Mouse (Mus musculus) forebrain, embryonic 16.5 days (tissue): Measurements from ENCODE around the gene Mrpl37. TPM values are rescaled to one million over a fixed set of nuclear protein-coding genes. Genes with fewer than 3 reads are reported as not detected.

Source experiments
- ATAC-seq: fragments of 200-750 bp; cut with Nextera tagmentation; 2 replicates; pipeline ENCODE4 v1.8.0; 2017; ENCODE audit warnings: mild to moderate bottlenecking, moderate library complexity
- H3K27ac ChIP-seq: fragments of 300-500 bp; sonication (generic); 2 replicates; pipeline ENCODE4 v1.5.1; 2014; ENCODE audit warnings: low read length, control low read depth
- H3K27me3 ChIP-seq: fragments of 300-500 bp; sonication (generic); replicated peaks from 2 replicates; pipeline ENCODE4 v1.6.1; 2014; ENCODE audit warnings: low read length; ENCODE audit not compliant: control insufficient read depth, insufficient read depth
- H3K36me3 ChIP-seq: fragments of 300-500 bp; sonication (generic); 2 replicates; pipeline ENCODE4 v1.6.1; 2014; ENCODE audit not compliant: control insufficient read depth, insufficient read depth
- H3K4me1 ChIP-seq: fragments of 300-500 bp; sonication (generic); replicated peaks from 2 replicates; pipeline ENCODE4 v1.6.1; 2014; ENCODE audit warnings: low read length; ENCODE audit not compliant: control insufficient read depth, insufficient read depth
- H3K4me2 ChIP-seq: fragments of 300-500 bp; sonication (generic); 2 replicates; pipeline ENCODE4 v1.6.1; 2014; ENCODE audit warnings: mild to moderate bottlenecking, low read length, control low read depth
- H3K4me3 ChIP-seq: fragments of 300-500 bp; sonication (generic); replicated peaks from 2 replicates; pipeline ENCODE4 v1.5.1; 2014; ENCODE audit warnings: mild to moderate bottlenecking, low read length, control low read depth
- H3K9ac ChIP-seq: fragments of 300-500 bp; sonication (generic); replicated peaks from 2 replicates; pipeline ENCODE4 v1.6.1; 2014; ENCODE audit warnings: low read depth, low read length, control low read depth
- H3K9me3 ChIP-seq: fragments of 300-500 bp; sonication (generic); 2 replicates; pipeline ENCODE4 v1.6.1; 2016; ENCODE audit warnings: low read length; ENCODE audit not compliant: control insufficient read depth
- WGBS: fragments of 180-500 bp; shearing (Covaris S2); extraction: QIAGEN DNeasy Blood & Tissue Kit; methylation state at CpG from one replicate; pipeline ENCODE4 v1.1.7; 2014; 5-methylcytosine and 5-hydroxymethylcytosine counted together
- polyA plus RNA-seq: library from polyadenylated mRNA; unstranded; fragments of >200 nt; fragmentation: Nextera tagmentation; extraction: Ambion mirVana; gene quantifications from 2 replicates; pipeline ENCODE4 v1.2.1, GENCODE M21; 2015

Mrpl37 gene
- polyA plus RNA-seq, 1 experiment from 2014 or later = 90.5 TPM

GRCm38 (mm10) chr4:107015971-107016511 is 50.6 kb downstream of the Mrpl37 start:
- no peak overlapping the region for H3K4me3 ChIP-seq
- ATAC-seq = peak; percentile 19; the same call in 1 of the 2 replicates
- H3K36me3 ChIP-seq = no peaks in the 10 kb centered on the region
- peaks cover 35% of the 10 kb centered on the region for H3K4me1 ChIP-seq
- no peaks in the 10 kb centered on the region for H3K27me3 ChIP-seq
- H3K9me3 ChIP-seq = no peaks in the 10 kb centered on the region
- 45% methylated on average over 13 of the region's 13 CpGs for WGBS
- H3K9ac ChIP-seq = no peak overlapping the region
- no peak overlapping the region for H3K27ac ChIP-seq
- H3K4me2 ChIP-seq = no peak overlapping the region

DNA sequence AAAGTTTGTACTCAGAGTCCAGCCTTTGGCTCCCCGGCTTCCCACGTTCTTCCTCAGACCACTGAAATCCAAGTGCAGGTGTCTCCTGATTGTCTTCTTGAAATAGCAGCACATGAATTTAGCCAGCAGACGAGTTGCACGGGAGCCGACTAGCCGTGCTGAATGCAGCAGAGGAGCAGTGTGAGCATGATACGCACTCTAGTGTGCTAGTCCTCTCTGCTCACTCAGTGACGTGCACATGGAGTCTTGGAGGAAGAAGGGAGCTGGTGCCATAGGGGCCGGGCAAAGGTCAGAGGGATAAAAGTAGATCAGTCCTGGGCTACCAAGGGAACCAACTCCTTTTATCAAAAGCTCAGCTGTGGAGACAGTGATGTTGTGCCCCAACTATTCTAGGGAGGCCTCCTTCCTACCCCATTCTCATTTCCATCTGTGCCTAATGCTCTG is 52.8 kb downstream of the Mrpl37 start:
- Histone ChIP-seq H3K27ac (no peak overlapping the region), H3K4me1 (peaks cover 23% of the 10 kb centered on the region), H3K9me3 (no peaks in the 10 kb centered on the region), H3K27me3 (no peaks in the 10 kb centered on the region), H3K9ac (no peak overlapping the region), H3K36me3 (no peaks in the 10 kb centered on the region), H3K4me2 (no peak overlapping the region), H3K4me3 (no peak overlapping the region)
- ATAC-seq = no peak
- WGBS = 88% methylated on average over 9 of the region's 9 CpGs

- Histone ChIP-seq H3K9ac (no peak overlapping the region), H3K27me3 (no peaks in the 10 kb centered on the region), H3K4me3 (no peak overlapping the region), H3K36me3 (no peaks in the 10 kb centered on the region), H3K4me2 (no peak overlapping the region), H3K27ac (no peak overlapping the region), H3K9me3 (no peaks in the 10 kb centered on the region), H3K4me1 (peaks cover 18% of the 10 kb centered on the region)
- ATAC-seq = no peak
- 86% methylated on average over 6 of the region's 6 CpGs for WGBS
Observed at GRCm38 (mm10) chr4:107013119-107013816, 53.4 kb downstream of the Mrpl37 start.

- Histone ChIP-seq H3K4me1 (peaks cover 16% of the 10 kb centered on the region), H3K9me3 (no peaks in the 10 kb centered on the region), H3K36me3 (no peaks in the 10 kb centered on the region), H3K27me3 (no peaks in the 10 kb centered on the region), H3K4me3 (no peak overlapping the region), H3K4me2 (no peak overlapping the region), H3K27ac (no peak overlapping the region), H3K9ac (no peak overlapping the region)
- no peak for ATAC-seq
- 94% methylated on average over 3 of the region's 3 CpGs for WGBS
Observed at GRCm38 (mm10) chr4:107012574-107012973, 54.1 kb downstream of the Mrpl37 start.

- H3K4me1 ChIP-seq = peaks cover 14% of the 10 kb centered on the region
- H3K9me3 ChIP-seq = no peaks in the 10 kb centered on the region
- ATAC-seq = no peak
- no peak overlapping the region for H3K9ac ChIP-seq
- no peaks in the 10 kb centered on the region for H3K27me3 ChIP-seq
- H3K4me2 ChIP-seq = no peak overlapping the region
- no peaks in the 10 kb centered on the region for H3K36me3 ChIP-seq
- no peak overlapping the region for H3K27ac ChIP-seq
- H3K4me3 ChIP-seq = no peak overlapping the region
- WGBS = 72% methylated on average over 13 of the region's 13 CpGs
Observed at GRCm38 (mm10) chr4:107012005-107012478, 54.6 kb downstream of the Mrpl37 start.

DNA sequence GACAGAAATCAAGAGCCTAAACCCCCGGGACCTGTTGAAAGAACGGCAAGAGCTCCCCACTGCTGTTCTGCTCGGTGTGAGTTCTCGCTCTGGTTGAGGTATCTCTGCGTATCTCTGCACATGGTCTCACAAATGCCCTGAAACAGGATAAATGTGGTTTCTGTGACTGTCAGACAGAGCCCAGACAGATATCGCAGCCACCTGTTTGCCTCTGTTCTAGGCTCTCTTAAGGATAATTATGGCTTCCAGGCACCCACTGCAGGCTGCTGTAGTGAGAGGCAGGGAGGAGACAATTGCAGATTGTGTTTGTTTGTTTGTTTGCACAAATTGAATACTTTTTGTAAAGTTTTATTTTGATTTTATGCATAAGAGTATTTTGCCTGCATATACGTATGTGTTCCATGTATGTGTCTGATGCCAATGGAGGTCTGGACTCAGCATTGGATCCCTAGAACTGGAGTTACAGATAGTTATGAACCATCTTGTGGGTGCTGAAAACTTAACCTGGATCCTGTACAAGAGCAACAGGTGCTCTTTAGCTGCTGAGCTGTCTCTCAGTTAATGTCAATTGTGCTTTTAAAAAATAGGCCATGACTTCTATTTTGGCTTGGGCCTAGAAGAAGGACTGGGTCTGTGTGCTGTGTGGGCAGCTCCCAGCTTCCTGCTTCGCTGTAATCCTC is 55.2 kb downstream of the Mrpl37 start:
- H3K27ac ChIP-seq = no peak overlapping the region
- H3K4me1 ChIP-seq = peaks cover 10% of the 10 kb centered on the region
- no peak overlapping the region for H3K4me3 ChIP-seq
- ATAC-seq = no peak
- no peaks in the 10 kb centered on the region for H3K9me3 ChIP-seq
- WGBS = 86% methylated on average over 8 of the region's 8 CpGs
- no peak overlapping the region for H3K9ac ChIP-seq
- H3K27me3 ChIP-seq = no peaks in the 10 kb centered on the region
- no peaks in the 10 kb centered on the region for H3K36me3 ChIP-seq
- H3K4me2 ChIP-seq = no peak overlapping the region

DNA sequence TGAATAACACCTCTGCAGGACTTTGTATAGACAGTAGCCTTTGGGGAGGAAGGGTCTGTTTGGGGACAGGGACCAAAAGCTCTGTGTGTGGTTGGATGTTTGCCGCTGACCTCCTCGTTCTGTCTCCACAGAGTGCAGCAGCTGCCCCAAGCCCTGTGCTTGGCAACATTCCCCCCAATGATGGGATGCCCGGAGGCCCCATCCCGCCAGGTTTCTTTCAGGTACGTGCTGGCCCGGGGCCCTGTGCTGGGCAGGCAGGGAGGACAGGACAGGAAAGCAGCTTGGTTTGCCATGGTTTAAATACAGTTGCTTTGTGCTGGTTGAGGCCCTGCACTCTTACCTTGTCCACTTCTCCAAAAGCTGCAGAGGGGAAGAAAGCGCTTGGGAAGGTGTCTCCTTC is 57.1 kb downstream of the Mrpl37 start:
- H3K27me3 ChIP-seq = no peaks in the 10 kb centered on the region
- H3K4me2 ChIP-seq = no peak overlapping the region
- H3K36me3 ChIP-seq = no peaks in the 10 kb centered on the region
- H3K4me3 ChIP-seq = no peak overlapping the region
- H3K9ac ChIP-seq = no peak overlapping the region
- 82% methylated on average over 7 of the region's 7 CpGs for WGBS
- no peak for ATAC-seq
- no peak overlapping the region for H3K27ac ChIP-seq
- no peaks in the 10 kb centered on the region for H3K9me3 ChIP-seq
- H3K4me1 ChIP-seq = no peaks in the 10 kb centered on the region

DNA sequence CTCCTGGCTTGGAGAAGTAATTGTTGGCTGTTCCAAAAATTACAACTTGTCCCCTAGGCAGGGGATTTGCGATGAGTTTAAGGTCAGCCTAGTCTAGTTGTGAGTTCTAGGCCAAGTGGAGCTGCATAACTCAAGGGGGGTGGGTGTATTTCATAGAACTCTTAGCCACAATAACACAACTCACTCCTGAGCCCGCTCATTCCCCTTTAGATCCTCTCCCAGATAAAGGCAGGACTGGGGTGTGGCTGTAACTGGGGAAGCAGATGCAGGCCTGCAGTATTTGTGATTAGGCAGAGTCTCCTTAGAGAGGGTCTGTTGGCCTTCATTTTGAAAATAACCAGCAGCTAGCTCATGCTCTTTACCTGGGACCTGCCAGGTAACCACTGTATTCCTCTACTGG is 58.5 kb downstream of the Mrpl37 start:
- WGBS = 94% methylated on average over 2 of the region's 2 CpGs
- no peaks in the 10 kb centered on the region for H3K9me3 ChIP-seq
- H3K4me1 ChIP-seq = no peaks in the 10 kb centered on the region

DNA sequence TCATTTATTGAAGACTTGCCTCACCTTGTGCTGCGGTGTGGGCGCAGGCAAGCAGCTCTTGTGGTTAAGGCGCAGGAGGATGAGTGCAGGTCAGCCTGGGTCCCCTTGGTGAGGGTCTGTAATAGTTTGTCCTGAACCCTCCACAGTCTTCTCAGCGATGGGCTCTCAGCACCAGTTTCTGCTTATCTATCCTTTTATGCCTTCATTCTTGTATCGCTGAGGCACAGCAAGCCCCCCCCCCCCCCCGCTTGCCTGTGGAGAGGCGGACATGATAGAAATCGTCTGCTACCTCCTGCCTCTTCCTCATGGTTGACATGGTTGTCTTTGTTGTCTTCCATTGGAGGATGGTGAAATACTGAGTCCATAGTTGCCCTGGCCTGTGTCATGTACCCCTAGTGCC is 59.3 kb downstream of the Mrpl37 start:
- no peak overlapping the region for H3K9ac ChIP-seq
- no peaks in the 10 kb centered on the region for H3K27me3 ChIP-seq
- no peaks in the 10 kb centered on the region for H3K9me3 ChIP-seq
- WGBS = 92% methylated on average over 8 of the region's 8 CpGs
- no peak for ATAC-seq
- no peaks in the 10 kb centered on the region for H3K36me3 ChIP-seq
- H3K4me3 ChIP-seq = no peak overlapping the region
- no peak overlapping the region for H3K27ac ChIP-seq
- H3K4me1 ChIP-seq = peaks cover 7% of the 10 kb centered on the region
- H3K4me2 ChIP-seq = no peak overlapping the region

More for the DNA sequence above, 58.5 kb downstream of the Mrpl37 start:
- H3K36me3 ChIP-seq = no peaks in the 10 kb centered on the region
- H3K27me3 ChIP-seq = no peaks in the 10 kb centered on the region
- H3K4me3 ChIP-seq = no peak overlapping the region
- H3K27ac ChIP-seq = no peak overlapping the region
- ATAC-seq = no peak
- no peak overlapping the region for H3K4me2 ChIP-seq
- no peak overlapping the region for H3K9ac ChIP-seq
